Mouse (Mus musculus): ENCODE data around the gene Cltrn. TPM values are rescaled to one million over a fixed set of nuclear protein-coding genes. Genes with fewer than 3 reads are reported as not detected.

Cltrn gene
- 3.3 TPM in 1 of 2 replicates, not detected in the other for polyA plus RNA-seq (2021; fragmentation: Nextera tagmentation)
- long read RNA-seq, experiment 1: 0 reads
- long read RNA-seq, experiment 2, partial matches to known transcripts: 0 of 1 reads
- long read RNA-seq, experiment 2, other reads (novel, unspliced or antisense): 0 of 1 reads

DNA sequence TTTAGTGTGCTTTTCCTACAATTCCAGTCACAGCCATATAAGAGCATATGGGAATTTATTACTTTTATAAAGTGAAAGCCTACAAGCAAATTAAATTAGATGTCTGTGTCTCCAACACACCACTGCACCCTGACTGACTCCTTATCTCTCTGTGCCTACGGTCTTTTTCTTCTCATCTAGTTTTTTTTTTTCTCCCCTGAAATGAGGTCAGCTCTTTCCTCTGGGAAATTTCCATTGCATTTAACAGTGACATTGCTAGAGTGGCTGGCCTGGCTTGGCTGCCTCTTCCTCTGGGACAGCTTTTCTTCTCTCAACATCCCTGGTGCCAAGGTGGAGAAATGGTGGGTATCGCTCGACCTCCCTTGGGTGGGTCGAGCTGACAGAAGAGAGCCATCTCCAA, at the start of gene Cltrn:
Gene Cltrn (plus strand): TSS at position 249 of the 400 bp plus-strand sequence.

DNA sequence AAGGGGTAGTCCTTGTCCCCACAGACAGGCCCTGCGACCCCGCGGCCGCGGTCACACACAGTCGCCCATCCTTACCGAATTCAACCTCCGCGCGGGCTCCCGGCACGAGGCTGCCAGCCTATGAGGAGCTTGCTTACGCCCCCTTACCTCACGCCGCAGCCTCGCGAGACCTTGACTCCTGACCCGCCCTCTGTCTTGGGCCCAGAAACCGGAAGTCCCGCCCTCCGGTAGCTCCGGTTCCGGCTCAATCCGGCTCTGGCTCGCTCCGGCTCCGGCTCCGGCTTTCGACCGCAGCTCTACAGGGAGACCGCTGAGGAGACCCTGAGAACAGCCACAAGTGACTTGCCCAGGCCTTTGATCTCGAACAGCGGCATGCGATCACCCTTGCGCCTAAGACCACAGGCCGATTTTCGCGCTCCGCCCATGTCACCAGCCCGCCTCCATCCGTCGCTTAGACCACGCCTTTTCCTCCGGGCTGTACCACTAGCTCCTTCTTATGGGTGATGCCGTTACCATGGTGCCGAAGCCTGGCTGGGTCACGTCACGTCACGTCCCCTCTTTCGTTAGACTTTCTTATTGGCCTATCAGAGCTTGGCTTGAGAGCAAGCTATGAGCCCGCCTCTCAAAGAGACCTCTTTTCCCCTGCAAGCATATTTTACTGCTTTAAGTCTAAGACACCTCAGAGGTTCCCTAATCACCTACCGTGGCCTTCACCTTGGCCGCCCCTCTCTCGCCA, 12.4 kb upstream of the Cltrn start, which contains the start of gene Siah1b:
Gene Siah1b (minus strand): TSS at position 454 of the 736 bp plus-strand sequence.

DNA sequence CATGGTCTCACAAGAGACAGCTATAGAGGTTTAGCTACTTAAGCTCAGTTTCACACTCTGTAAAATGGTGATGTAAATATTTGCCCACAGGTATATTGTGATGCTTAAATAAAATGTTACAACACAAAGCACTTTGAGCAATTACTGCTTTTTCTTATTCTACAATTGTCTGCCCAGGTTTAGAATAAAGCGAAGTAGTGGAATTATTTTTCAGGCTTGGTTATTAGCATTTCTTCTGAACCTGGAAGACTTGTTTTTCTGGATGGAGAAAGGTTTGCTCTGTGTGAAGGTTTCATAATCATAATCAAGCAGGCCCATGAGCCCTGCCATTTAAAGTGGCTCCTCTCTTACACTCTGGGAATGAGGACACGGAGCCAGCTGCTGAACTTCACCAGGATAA, 50.4 kb downstream of the Cltrn start, which contains the start of gene Ace2:
Gene Ace2 (plus strand): TSS at position 301 of the 400 bp plus-strand sequence.

Other genes starting within 250 kb of the Cltrn start
- gene Ap1s2, start 179.8 kb upstream of the Cltrn start, polyA plus RNA-seq (2021; fragmentation: Nextera tagmentation): 44.9 and 46.3 TPM in 2 replicates
- 104 and 118 TPM in 2 replicates for gene Zrsr2, start 130.2 kb upstream of the Cltrn start, polyA plus RNA-seq (2021; fragmentation: Nextera tagmentation)
- gene Car5b, start 60.8 kb upstream of the Cltrn start, polyA plus RNA-seq (2021; fragmentation: Nextera tagmentation): 0.39 and 0.48 TPM in 2 replicates
- gene Siah1b, start 12.3 kb upstream of the Cltrn start, polyA plus RNA-seq (2021; fragmentation: Nextera tagmentation): 11.8 and 11.9 TPM in 2 replicates
- 0.31 and 0.48 TPM in 2 replicates for gene Ace2, start 50.5 kb downstream of the Cltrn start, polyA plus RNA-seq (2021; fragmentation: Nextera tagmentation)
- 0.19 and 0.33 TPM in 2 replicates for gene Bmx, start 169.4 kb downstream of the Cltrn start, polyA plus RNA-seq (2021; fragmentation: Nextera tagmentation)
- gene Pir, start 180.5 kb downstream of the Cltrn start, polyA plus RNA-seq (2021; fragmentation: Nextera tagmentation): 13.2 and 13.9 TPM in 2 replicates